Mouse (Mus musculus) forebrain, embryonic 11.5 days (tissue): ENCODE measurements around the gene Hormad1. TPM values are rescaled to one million over a fixed set of nuclear protein-coding genes. Genes with fewer than 3 reads are reported as not detected.
A peak's percentile ranks its signal among the peaks of the same experiment; 100 is the strongest.

Experiments used
- ATAC-seq: fragments of 200-750 bp; cut with Nextera tagmentation; replicated peaks from 2 replicates; pipeline ENCODE4 v1.8.0; 2017; ENCODE audit warnings: moderate TSS enrichment; ENCODE audit not compliant: low FRiP score
- DNase-seq: peaks from one replicate; pipeline ENCODE4 v3.0.0-alpha.2; 2017; ENCODE audit warnings: low spot score
- H3K27ac ChIP-seq: fragments of 300-500 bp; sonication (generic); 2 replicates; pipeline ENCODE4 v1.5.1; 2014; ENCODE audit warnings: low read depth, low read length
- H3K27me3 ChIP-seq: fragments of 300-500 bp; sonication (generic); 2 replicates; pipeline ENCODE4 v1.6.1; 2014; ENCODE audit warnings: mild to moderate bottlenecking, low read length, mixed read lengths; ENCODE audit not compliant: control insufficient read depth, insufficient read depth
- H3K36me3 ChIP-seq: fragments of 300-500 bp; sonication (generic); 2 replicates; pipeline ENCODE4 v1.6.1; 2014; ENCODE audit warnings: mild to moderate bottlenecking, low read length, moderate library complexity, mixed read lengths; ENCODE audit not compliant: control insufficient read depth, insufficient read depth
- H3K4me1 ChIP-seq: fragments of 300-500 bp; sonication (generic); replicated peaks from 2 replicates; pipeline ENCODE4 v1.6.1; 2014; ENCODE audit warnings: low read length, mixed read lengths; ENCODE audit not compliant: control insufficient read depth, insufficient read depth
- H3K4me2 ChIP-seq: fragments of 300-500 bp; sonication (generic); 2 replicates; pipeline ENCODE4 v1.6.1; 2014; ENCODE audit warnings: low read depth, mild to moderate bottlenecking, low read length, moderate library complexity, mixed read lengths; ENCODE audit not compliant: severe bottlenecking
- H3K4me3 ChIP-seq: fragments of 300-500 bp; sonication (generic); 2 replicates; pipeline ENCODE4 v1.5.1; 2014; ENCODE audit warnings: low read depth, low read length
- H3K9ac ChIP-seq: fragments of 300-500 bp; sonication (generic); 2 replicates; pipeline ENCODE4 v1.6.1; 2014; ENCODE audit warnings: low read length
- H3K9me3 ChIP-seq: fragments of 300-500 bp; sonication (generic); 2 replicates; pipeline ENCODE4 v1.6.1; 2016; ENCODE audit warnings: low read length, mixed read lengths; ENCODE audit not compliant: control insufficient read depth
- WGBS: fragments of 180-500 bp; shearing (Covaris S2); extraction: QIAGEN DNeasy Blood & Tissue Kit; methylation state at CpG from one replicate; pipeline ENCODE4 v1.1.7; 2014; 5-methylcytosine and 5-hydroxymethylcytosine counted together
- polyA plus RNA-seq: library from polyadenylated mRNA; unstranded; fragments of >200 nt; fragmentation: Nextera tagmentation; extraction: Ambion mirVana; gene quantifications from 2 replicates; pipeline ENCODE4 v1.2.1, GENCODE M21; 2014

Hormad1 gene
- not detected in 2 replicates for polyA plus RNA-seq

DNA sequence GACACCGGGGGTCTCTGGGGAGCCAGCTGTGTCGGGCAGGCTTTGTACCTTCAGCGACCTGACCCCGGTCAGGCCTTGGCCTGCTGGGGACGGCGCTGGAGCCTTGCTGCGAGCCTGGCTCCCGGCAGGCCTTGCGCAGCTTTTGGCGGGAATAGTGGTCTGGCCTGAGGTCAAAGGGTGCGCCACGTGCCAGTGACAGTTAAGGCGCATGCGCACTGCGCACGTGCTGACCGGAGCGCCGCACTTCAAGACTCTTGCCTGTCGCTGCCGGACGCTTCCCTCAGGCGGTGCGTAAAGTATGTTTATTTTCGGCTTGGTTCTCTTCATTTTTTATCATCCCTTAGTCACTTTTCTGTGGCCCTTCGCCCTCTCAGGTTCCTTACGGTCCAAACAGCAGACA is at the start of gene Hormad1:
Gene Hormad1, plus strand, starts transcription at position 241 of the 400 bp plus-strand sequence.
- ATAC-seq (no peak), DNase-seq (peak; percentile 26)
- no peak within 1 kb of the TSS for H3K9ac ChIP-seq
- 91% methylated on average over 27 of the region's 27 CpGs for WGBS
- H3K27me3 ChIP-seq: no peaks in the 10 kb centered on the region
- no peak within 1 kb of the TSS for H3K4me2 ChIP-seq
- H3K36me3 ChIP-seq: no peaks in the 10 kb centered on the region
- no peaks in the 10 kb centered on the region for H3K4me1 ChIP-seq
- no peak within 1 kb of the TSS for H3K4me3 ChIP-seq
- no peak within 1 kb of the TSS for H3K27ac ChIP-seq
- H3K9me3 ChIP-seq: no peaks in the 10 kb centered on the region

DNA sequence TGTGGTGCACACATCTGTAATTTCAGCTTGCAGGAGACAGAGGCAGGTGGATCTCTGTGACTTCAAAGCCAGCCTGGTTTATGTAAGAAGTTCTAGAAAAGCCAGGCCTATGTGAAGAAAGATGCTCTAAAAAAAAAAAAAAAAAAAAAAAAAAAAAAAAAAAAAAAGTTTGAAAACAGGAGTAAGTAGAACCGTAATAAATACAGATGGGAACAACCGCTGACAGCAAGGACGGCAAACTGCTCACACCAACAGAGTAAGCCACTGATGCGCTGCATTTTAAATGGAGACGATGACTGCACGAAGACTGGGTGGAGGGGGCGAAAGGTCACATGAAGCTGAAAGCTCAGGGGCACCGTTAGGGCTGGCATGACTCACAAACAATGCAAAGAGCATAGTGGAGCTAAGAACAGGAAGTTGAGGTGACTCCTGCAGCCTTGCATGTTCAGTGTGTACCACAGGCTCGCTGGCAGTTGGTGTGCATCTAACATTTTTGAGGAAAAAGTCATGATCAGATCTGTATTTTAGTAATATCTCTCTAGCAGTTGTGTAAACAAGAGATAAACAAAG is 47.8 kb upstream of the Hormad1 start:
- DNase-seq (no peak), ATAC-seq (no peak)
- Histone ChIP-seq H3K4me1 (no peaks in the 10 kb centered on the region), H3K4me3 (no peak overlapping the region), H3K27me3 (no peaks in the 10 kb centered on the region), H3K9ac (no peak overlapping the region), H3K27ac (no peak overlapping the region), H3K4me2 (no peak overlapping the region), H3K9me3 (no peaks in the 10 kb centered on the region), H3K36me3 (no peaks in the 10 kb centered on the region)
- 87% methylated on average over 9 of the region's 9 CpGs for WGBS

DNA sequence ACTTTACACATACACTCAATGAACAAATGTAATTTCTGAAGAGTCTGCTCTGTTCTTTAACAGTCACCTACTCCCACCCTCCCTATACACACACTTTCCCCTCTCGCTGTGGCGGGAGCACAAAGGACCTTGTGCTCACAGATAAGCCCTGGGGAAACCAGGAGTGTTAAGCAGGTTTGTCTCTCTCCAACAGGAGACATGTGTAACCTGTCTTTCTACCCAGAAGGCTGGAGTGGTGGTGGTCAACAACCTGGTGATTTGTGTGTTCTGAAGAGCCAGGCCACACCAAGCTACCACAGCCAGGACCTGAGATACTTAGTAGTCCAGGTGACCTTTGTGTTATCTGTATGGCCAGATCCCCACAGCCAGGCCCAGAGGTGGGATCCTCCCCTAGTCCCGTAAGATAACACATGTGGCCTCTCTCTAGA is 42.8 kb upstream of the Hormad1 start:
- H3K36me3 ChIP-seq: no peaks in the 10 kb centered on the region
- H3K9ac ChIP-seq: no peak overlapping the region
- ATAC-seq: no peak
- WGBS: 93% methylated on average over 3 of the region's 3 CpGs
- no peak overlapping the region; the same call in 1 of the 2 replicates for H3K27ac ChIP-seq
- no peaks in the 10 kb centered on the region for H3K27me3 ChIP-seq
- H3K4me3 ChIP-seq: no peak overlapping the region
- H3K9me3 ChIP-seq: no peaks in the 10 kb centered on the region
- H3K4me1 ChIP-seq: no peaks in the 10 kb centered on the region
- no peak for DNase-seq
- no peak overlapping the region for H3K4me2 ChIP-seq

DNA sequence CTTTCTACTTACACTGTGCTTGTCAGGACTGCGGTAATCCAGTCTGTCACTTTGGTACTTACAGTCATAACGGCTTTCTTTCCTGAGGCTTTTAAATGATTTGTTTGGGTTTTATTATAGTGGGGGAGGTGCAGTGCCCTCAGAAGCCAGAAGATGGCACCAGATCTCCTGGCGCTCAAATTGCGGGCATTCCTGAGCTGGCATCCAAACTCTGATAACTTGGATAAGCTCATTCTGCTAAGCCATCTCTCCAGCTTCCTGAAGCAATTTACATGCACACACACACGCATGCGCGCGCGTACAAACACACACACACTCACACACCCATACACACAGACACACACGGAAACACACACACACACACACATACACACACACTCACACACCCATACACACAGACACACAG is 42.0 kb upstream of the Hormad1 start:
- DNase-seq (peak; percentile 80), ATAC-seq (0 out of 2 replicates have a peak, but pooled peaks have one; percentile 30)
- Histone ChIP-seq H3K4me3 (no peak overlapping the region), H3K27me3 (no peaks in the 10 kb centered on the region), H3K27ac (no peak overlapping the region), H3K4me1 (no peaks in the 10 kb centered on the region), H3K36me3 (no peaks in the 10 kb centered on the region), H3K9ac (no peak overlapping the region), H3K4me2 (no peak overlapping the region), H3K9me3 (no peaks in the 10 kb centered on the region)
- WGBS: 33% methylated on average over 10 of the region's 10 CpGs

DNA sequence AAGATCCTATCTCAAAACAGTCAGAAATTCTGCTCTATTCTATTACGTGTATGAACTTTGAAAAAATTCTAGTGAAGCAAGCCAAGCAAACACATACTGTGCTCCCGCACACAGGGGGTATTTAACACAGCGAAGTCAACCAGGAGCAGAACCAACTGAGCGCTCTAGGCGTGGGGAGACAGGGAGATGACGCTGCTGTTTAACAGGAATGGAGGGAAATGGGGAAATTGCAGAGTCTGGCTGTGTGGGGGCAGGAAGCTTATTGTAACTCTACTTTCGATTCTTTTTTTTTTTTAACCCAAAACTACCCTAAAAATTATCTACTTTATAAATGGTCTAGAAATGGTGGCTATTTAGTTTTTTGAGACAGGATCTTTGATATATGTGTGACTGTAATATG is 40.6 kb upstream of the Hormad1 start:
- ATAC-seq (no peak), DNase-seq (no peak)
- Histone ChIP-seq H3K4me2 (no peak overlapping the region), H3K4me1 (no peaks in the 10 kb centered on the region), H3K36me3 (no peaks in the 10 kb centered on the region), H3K27ac (no peak overlapping the region), H3K27me3 (no peaks in the 10 kb centered on the region), H3K9me3 (no peaks in the 10 kb centered on the region), H3K9ac (no peak overlapping the region), H3K4me3 (no peak overlapping the region)
- WGBS: 85% methylated on average over 7 of the region's 7 CpGs

DNA sequence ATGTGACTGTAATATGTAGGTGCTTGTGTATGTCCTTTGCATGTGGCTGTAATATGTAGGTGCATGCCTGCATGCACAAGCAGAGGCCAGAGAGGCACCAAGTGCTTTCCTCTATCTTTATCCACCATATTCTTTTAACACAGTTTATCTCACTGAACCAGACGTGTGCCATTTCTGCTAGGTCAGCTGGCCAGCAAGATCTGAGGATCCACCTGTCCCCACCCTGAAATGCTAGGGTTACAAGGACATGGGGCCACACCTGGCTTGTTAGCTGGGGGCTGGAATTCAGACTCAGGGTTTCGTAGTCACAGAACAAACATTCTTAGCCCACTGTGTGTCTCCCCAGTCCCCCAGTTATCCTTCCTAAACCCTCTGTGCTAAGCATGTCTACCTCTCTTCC is 40.2 kb upstream of the Hormad1 start:
- H3K27ac ChIP-seq: no peak overlapping the region
- no peak overlapping the region for H3K4me3 ChIP-seq
- no peak overlapping the region for H3K9ac ChIP-seq
- no peaks in the 10 kb centered on the region for H3K4me1 ChIP-seq
- no peaks in the 10 kb centered on the region for H3K36me3 ChIP-seq
- no peaks in the 10 kb centered on the region for H3K9me3 ChIP-seq
- ATAC-seq: no peak
- no peak overlapping the region for H3K4me2 ChIP-seq
- DNase-seq: no peak
- H3K27me3 ChIP-seq: no peaks in the 10 kb centered on the region
- 81% methylated on average over 2 of the region's 2 CpGs for WGBS

DNA sequence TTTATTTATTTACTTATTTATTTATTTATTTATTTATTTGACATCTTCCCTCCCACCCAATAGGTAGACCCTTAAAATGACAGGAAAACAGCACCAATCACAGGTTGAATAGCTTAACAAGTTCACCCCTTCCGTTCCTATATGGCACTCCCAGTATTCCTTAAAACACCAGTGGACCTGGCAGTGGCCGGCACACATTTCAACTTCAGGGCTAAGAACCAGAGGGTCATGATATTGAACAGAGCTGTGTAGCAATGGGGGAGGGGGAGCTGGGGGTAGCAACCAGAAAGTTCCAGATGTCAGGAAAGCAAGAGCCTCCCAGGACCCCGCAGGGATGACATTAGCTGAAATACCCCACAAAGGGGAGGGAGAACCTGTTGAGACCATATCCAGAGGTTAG is 39.4 kb upstream of the Hormad1 start:
- no peak overlapping the region for H3K4me3 ChIP-seq
- H3K4me2 ChIP-seq: no peak overlapping the region
- ATAC-seq (no peak), DNase-seq (no peak)
- whole genome bisulfite sequencing: 94% methylated on average over 3 of the region's 3 CpGs
- no peak overlapping the region for H3K27ac ChIP-seq
- no peaks in the 10 kb centered on the region for H3K4me1 ChIP-seq
- no peaks in the 10 kb centered on the region for H3K27me3 ChIP-seq
- H3K36me3 ChIP-seq: no peaks in the 10 kb centered on the region
- H3K9me3 ChIP-seq: no peaks in the 10 kb centered on the region
- H3K9ac ChIP-seq: no peak overlapping the region

DNA sequence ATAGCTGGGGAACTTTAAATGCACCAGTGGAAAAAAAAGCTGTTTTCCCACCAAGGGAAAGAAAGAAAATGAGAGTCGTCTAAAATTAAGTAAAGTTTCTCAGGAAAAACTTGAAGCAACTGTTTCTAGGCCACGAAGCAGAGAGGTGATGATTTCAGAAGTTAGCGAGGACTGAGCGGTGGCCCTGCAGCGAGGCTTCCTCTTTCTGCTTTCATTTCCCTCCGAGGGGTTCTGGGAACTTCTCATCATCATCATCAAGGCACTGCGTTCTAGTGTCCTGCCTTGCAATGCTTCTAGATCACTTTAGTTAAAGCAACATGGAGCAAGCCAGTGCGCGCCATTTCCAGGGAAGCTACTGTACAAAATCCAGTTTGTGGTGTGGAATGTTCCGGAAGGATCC is 38.3 kb upstream of the Hormad1 start:
- H3K36me3 ChIP-seq: no peaks in the 10 kb centered on the region
- H3K4me2 ChIP-seq: no peak overlapping the region
- ATAC-seq (no peak), DNase-seq (no peak)
- no peak overlapping the region for H3K4me3 ChIP-seq
- no peaks in the 10 kb centered on the region for H3K9me3 ChIP-seq
- H3K9ac ChIP-seq: no peak overlapping the region
- H3K27ac ChIP-seq: no peak overlapping the region
- WGBS: 92% methylated on average over 10 of the region's 10 CpGs
- no peaks in the 10 kb centered on the region for H3K4me1 ChIP-seq
- H3K27me3 ChIP-seq: no peaks in the 10 kb centered on the region

DNA sequence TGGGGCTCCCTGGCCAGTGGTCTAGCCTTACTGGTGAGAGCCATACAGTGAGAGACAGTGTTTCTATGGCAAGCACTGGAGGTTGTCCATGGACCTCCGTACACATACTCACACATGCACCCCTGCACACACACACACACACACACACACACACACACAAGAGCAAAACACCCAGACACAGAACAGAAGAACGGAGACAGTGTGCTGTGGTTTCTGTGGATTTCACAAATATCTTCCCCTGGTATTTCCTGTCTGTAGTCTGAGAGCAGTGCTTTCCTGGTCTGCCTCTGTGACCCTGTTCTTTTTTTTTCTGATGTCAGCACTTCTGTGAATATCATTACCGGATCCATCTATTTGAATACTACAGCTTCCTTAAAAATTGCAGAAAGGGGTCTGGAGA is 35.8 kb upstream of the Hormad1 start:
- H3K36me3 ChIP-seq: no peaks in the 10 kb centered on the region
- ATAC-seq (no peak), DNase-seq (no peak)
- no peaks in the 10 kb centered on the region for H3K4me1 ChIP-seq
- H3K27me3 ChIP-seq: no peaks in the 10 kb centered on the region
- no peak overlapping the region for H3K4me3 ChIP-seq
- H3K4me2 ChIP-seq: no peak overlapping the region
- H3K27ac ChIP-seq: no peak overlapping the region
- WGBS: 91% methylated on average over 3 of the region's 3 CpGs
- H3K9ac ChIP-seq: no peak overlapping the region
- no peaks in the 10 kb centered on the region for H3K9me3 ChIP-seq
